Mouse (Mus musculus) heart, embryonic 13.5 days (tissue): ENCODE results near the gene Olfr1448. TPM values are rescaled to one million over a fixed set of nuclear protein-coding genes. Genes with fewer than 3 reads are reported as not detected.
"Not testable (repeated sequence)": the region's sequence is repeated elsewhere in the genome, so short reads cannot be mapped to it uniquely, and the experiment has no call there.

Experiments
- ATAC-seq: fragments of 200-750 bp; cut with Nextera tagmentation; 2 replicates; pipeline ENCODE4 v1.8.0; 2017; ENCODE audit warnings: moderate TSS enrichment; ENCODE audit not compliant: insufficient number of reproducible peaks, low FRiP score, low TSS enrichment; ENCODE audit errors: extremely low read depth
- H3K27ac ChIP-seq: fragments of 300-500 bp; sonication (generic); replicated peaks from 2 replicates; pipeline ENCODE4 v1.5.1; 2015; ENCODE audit warnings: moderate library complexity, mild to moderate bottlenecking, inconsistent platforms
- H3K27me3 ChIP-seq: fragments of 300-500 bp; sonication (generic); replicated peaks from 2 replicates; pipeline ENCODE4 v1.6.1; 2015; ENCODE audit warnings: mild to moderate bottlenecking, inconsistent platforms
- H3K36me3 ChIP-seq: fragments of 300-500 bp; sonication (generic); 2 replicates; pipeline ENCODE4 v1.6.1; 2015; ENCODE audit warnings: mild to moderate bottlenecking, inconsistent platforms
- H3K4me1 ChIP-seq: fragments of 300-500 bp; sonication (generic); 2 replicates; pipeline ENCODE4 v1.6.1; 2015; ENCODE audit warnings: inconsistent platforms
- H3K4me2 ChIP-seq: fragments of 300-500 bp; sonication (generic); 2 replicates; pipeline ENCODE4 v1.6.1; 2015; ENCODE audit warnings: inconsistent platforms, mild to moderate bottlenecking, moderate library complexity
- H3K4me3 ChIP-seq: fragments of 300-500 bp; sonication (generic); 2 replicates; pipeline ENCODE4 v1.5.1; 2015; ENCODE audit warnings: moderate library complexity, mild to moderate bottlenecking, inconsistent platforms
- H3K9ac ChIP-seq: fragments of 300-500 bp; sonication (generic); 2 replicates; pipeline ENCODE4 v1.6.1; 2015; ENCODE audit warnings: inconsistent platforms, mild to moderate bottlenecking, moderate library complexity
- H3K9me3 ChIP-seq: fragments of 300-500 bp; sonication (generic); 2 replicates; pipeline ENCODE4 v1.6.1; 2016; ENCODE audit warnings: inconsistent platforms
- WGBS: fragments of 180-500 bp; shearing (Covaris S2); methylation state at CpG from one replicate; pipeline ENCODE4 v1.1.7; 2015; ENCODE audit warnings: mixed read lengths; 5-methylcytosine and 5-hydroxymethylcytosine counted together
- polyA plus RNA-seq: library from polyadenylated mRNA; unstranded; fragments of >200 nt; fragmentation: Nextera tagmentation; extraction: Ambion mirVana; gene quantifications from 2 replicates; pipeline ENCODE4 v1.2.1, GENCODE M21; 2015

The Olfr1448 gene
- polyA plus RNA-seq = not detected in 2 replicates

DNA sequence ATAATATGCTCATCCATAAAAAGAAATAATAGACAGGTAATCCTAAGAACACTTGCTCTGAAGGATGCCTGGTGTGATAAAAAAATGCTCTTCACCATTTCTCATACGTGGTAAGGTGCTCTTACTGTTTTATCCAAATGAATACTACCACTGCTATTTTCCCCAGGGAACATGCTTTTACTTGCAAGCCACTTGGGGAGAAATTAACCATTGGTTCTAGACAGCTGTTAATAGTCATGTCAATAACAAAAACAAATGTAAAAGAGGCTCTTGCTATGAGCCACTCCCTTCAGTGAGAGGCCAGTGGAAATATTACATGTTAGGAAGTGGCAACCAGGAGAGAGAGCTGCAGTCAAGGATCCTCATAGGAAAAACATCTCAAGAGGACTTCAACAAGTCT lies at the start of gene Olfr1448:
TSS of gene Olfr1448 (minus strand) at position 101 of the 400 bp plus-strand sequence.
- ATAC-seq = no peak
- peaks cover 2% of the 10 kb centered on the region for H3K9me3 ChIP-seq
- no peak within 1 kb of the TSS for H3K27ac ChIP-seq
- no peaks in the 10 kb centered on the region for H3K27me3 ChIP-seq
- H3K9ac ChIP-seq = no peak within 1 kb of the TSS
- WGBS = 66% methylated on average over 1 of the region's 1 CpGs
- no peaks in the 10 kb centered on the region for H3K36me3 ChIP-seq
- H3K4me3 ChIP-seq = no peak within 1 kb of the TSS
- no peaks in the 10 kb centered on the region for H3K4me1 ChIP-seq
- H3K4me2 ChIP-seq = no peak within 1 kb of the TSS

GRCm38 (mm10) chr19:12970082-12970481 lies 45.9 kb upstream of the Olfr1448 start:
- H3K27me3 ChIP-seq, ATAC-seq, H3K4me1 ChIP-seq, H3K36me3 ChIP-seq, H3K4me2 ChIP-seq, H3K27ac ChIP-seq, H3K9ac ChIP-seq, H3K4me3 ChIP-seq: not testable (repeated sequence)
- H3K9me3 ChIP-seq = peaks cover 29% of the 10 kb centered on the region
- WGBS = 68% methylated on average over 5 of the region's 5 CpGs

GRCm38 (mm10) chr19:12949958-12950357 lies 25.7 kb upstream of the Olfr1448 start, which contains the start of gene Olfr1450:
Olfr1450 (plus strand) TSS chr19:12950258.
- Histone ChIP-seq H3K27me3 (no peaks in the 10 kb centered on the region), H3K4me2 (no peak within 1 kb of the TSS), H3K4me1 (no peaks in the 10 kb centered on the region), H3K4me3 (no peak within 1 kb of the TSS), H3K27ac (no peak within 1 kb of the TSS), H3K36me3 (no peaks in the 10 kb centered on the region), H3K9ac (no peak within 1 kb of the TSS), H3K9me3 (peaks cover 17% of the 10 kb centered on the region)
- ATAC-seq = no peak
- WGBS = 72% methylated on average over 1 of the region's 1 CpGs

DNA sequence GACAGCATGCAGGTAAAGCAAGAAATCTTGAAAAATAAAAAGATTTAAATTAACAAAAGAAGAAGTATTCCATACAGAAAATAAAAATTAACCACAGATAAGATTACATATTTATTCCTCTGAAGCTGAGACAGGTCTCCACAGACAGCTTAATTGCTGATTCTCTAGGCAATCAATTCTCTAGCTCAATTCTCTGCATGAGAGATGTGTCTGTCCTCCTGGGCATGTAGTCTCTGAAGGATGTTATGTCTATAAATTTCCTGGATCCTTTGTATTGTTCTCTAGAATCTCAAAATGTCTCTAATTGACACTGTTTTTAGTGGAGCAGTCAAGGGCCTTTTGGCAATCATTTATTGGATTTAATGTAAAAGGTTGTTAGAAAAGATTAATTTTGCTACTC lies 6.3 kb upstream of the Olfr1448 start, which contains the start of gene Olfr1449:
TSS of gene Olfr1449 (plus strand) at position 301 of the 400 bp plus-strand sequence.
- ATAC-seq = no peak
- Histone ChIP-seq H3K9ac (no peak within 1 kb of the TSS), H3K9me3 (no peaks in the 10 kb centered on the region; the same call in 1 of the 2 replicates), H3K4me1 (no peaks in the 10 kb centered on the region), H3K36me3 (no peaks in the 10 kb centered on the region), H3K4me2 (no peak within 1 kb of the TSS), H3K4me3 (no peak within 1 kb of the TSS), H3K27me3 (no peaks in the 10 kb centered on the region), H3K27ac (no peak within 1 kb of the TSS)

DNA sequence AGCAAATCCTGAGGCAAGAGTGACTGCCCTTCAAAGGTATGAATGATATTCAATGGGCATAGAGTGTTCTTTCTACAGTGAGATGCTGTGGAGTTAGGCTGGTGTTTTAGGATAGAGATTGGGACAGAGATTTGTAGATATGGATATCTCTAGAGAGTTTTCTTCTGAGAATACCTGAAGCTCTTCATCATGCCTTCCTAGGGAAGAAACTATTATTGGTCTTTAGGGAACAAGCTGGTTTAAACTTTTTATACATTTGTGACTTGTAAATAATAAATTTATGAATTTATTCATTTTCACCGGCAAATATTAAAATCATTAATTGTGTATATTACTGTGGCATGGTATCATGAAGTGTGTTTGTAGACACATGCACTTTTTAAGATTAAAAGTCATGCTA lies 20.6 kb downstream of the Olfr1448 start, which contains the start of gene Olfr1447:
TSS of gene Olfr1447 (minus strand) at position 101 of the 400 bp plus-strand sequence.
- Histone ChIP-seq H3K27ac (no peak within 1 kb of the TSS), H3K4me3 (no peak within 1 kb of the TSS), H3K9ac (no peak within 1 kb of the TSS), H3K36me3 (no peaks in the 10 kb centered on the region), H3K4me2 (no peak within 1 kb of the TSS), H3K4me1 (no peaks in the 10 kb centered on the region), H3K9me3 (peaks cover 11% of the 10 kb centered on the region), H3K27me3 (no peaks in the 10 kb centered on the region)
- ATAC-seq = no peak
- WGBS = 86% methylated on average over 1 of the region's 1 CpGs

GRCm38 (mm10) chr19:12893424-12893823 lies 30.8 kb downstream of the Olfr1448 start, which contains the start of gene Olfr1446:
Olfr1446 (minus strand) TSS chr19:12893524.
- no peak within 1 kb of the TSS for H3K27ac ChIP-seq
- WGBS = 76% methylated on average over 1 of the region's 1 CpGs

GRCm38 (mm10) chr19:12883555-12883954 lies 40.7 kb downstream of the Olfr1448 start, which contains the start of gene Olfr1445:
Olfr1445 (plus strand) TSS chr19:12883855.
- WGBS = 76% methylated on average over 2 of the region's 2 CpGs
- H3K27me3 ChIP-seq = no peaks in the 10 kb centered on the region
- H3K4me1 ChIP-seq = no peaks in the 10 kb centered on the region
- H3K9me3 ChIP-seq = no peaks in the 10 kb centered on the region
- H3K36me3 ChIP-seq = no peaks in the 10 kb centered on the region
- no peak within 1 kb of the TSS for H3K9ac ChIP-seq
- ATAC-seq = no peak
- H3K27ac ChIP-seq = no peak within 1 kb of the TSS
- no peak within 1 kb of the TSS for H3K4me3 ChIP-seq
- H3K4me2 ChIP-seq = no peak within 1 kb of the TSS

More at GRCm38 (mm10) chr19:12893424-12893823, 30.8 kb downstream of the Olfr1448 start, which contains the start of gene Olfr1446:
- no peak within 1 kb of the TSS for H3K4me2 ChIP-seq
- H3K36me3 ChIP-seq = no peaks in the 10 kb centered on the region
- H3K4me3 ChIP-seq = no peak within 1 kb of the TSS
- no peaks in the 10 kb centered on the region for H3K9me3 ChIP-seq
- ATAC-seq = no peak
- no peaks in the 10 kb centered on the region for H3K4me1 ChIP-seq
- H3K9ac ChIP-seq = no peak within 1 kb of the TSS
- H3K27me3 ChIP-seq = no peaks in the 10 kb centered on the region

Other genes starting within 250 kb of the Olfr1448 start
- not detected in 2 replicates for gene Olfr1443, start 246.3 kb downstream of the Olfr1448 start, polyA plus RNA-seq
- gene Keg1, start 228.6 kb downstream of the Olfr1448 start, polyA plus RNA-seq = not detected in 2 replicates
- 0.78 and 0.82 TPM in 2 replicates for gene Cntf, start 158.8 kb downstream of the Olfr1448 start, polyA plus RNA-seq
- gene Zfp91, start 128.3 kb downstream of the Olfr1448 start, polyA plus RNA-seq = 10.0 and 10.4 TPM in 2 replicates
- 1.2 TPM in 2 replicates for gene Lpxn, start 128.2 kb downstream of the Olfr1448 start, polyA plus RNA-seq
- not detected in 2 replicates for gene Gm5244, start 77.7 kb downstream of the Olfr1448 start, polyA plus RNA-seq
- gene Olfr1444, start 67.1 kb downstream of the Olfr1448 start, polyA plus RNA-seq = not detected in 2 replicates
- gene Olfr1445, start 40.6 kb downstream of the Olfr1448 start, polyA plus RNA-seq = not detected in 2 replicates
- gene Olfr1446, start 30.9 kb downstream of the Olfr1448 start, polyA plus RNA-seq = not detected in 2 replicates
- gene Olfr1447, start 20.7 kb downstream of the Olfr1448 start, polyA plus RNA-seq = not detected in 2 replicates
- gene Olfr1449, start 6.4 kb upstream of the Olfr1448 start, polyA plus RNA-seq = not detected in 2 replicates
- gene Olfr1450, start 25.8 kb upstream of the Olfr1448 start, polyA plus RNA-seq = not detected in 2 replicates
- gene Olfr1451, start 70.6 kb upstream of the Olfr1448 start, polyA plus RNA-seq = not detected in 2 replicates
- gene Olfr1453, start 103.9 kb upstream of the Olfr1448 start, polyA plus RNA-seq = not detected in 2 replicates
- gene Olfr1454, start 136.2 kb upstream of the Olfr1448 start, polyA plus RNA-seq = not detected in 2 replicates
- not detected in 2 replicates for gene Olfr1457, start 173.5 kb upstream of the Olfr1448 start, polyA plus RNA-seq
- not detected in 2 replicates for gene Olfr1458, start 182.4 kb upstream of the Olfr1448 start, polyA plus RNA-seq
- gene Olfr1459, start 225.1 kb upstream of the Olfr1448 start, polyA plus RNA-seq = not detected in 2 replicates
- gene Olfr1461, start 238.6 kb upstream of the Olfr1448 start, polyA plus RNA-seq = not detected in 2 replicates